Comparison of ENCODE assay signal across 8 mouse cellular contexts in genomic region chr7:30422560-30422959, GRCm38 (mm10). TPM values are rescaled to one million over a fixed set of nuclear protein-coding genes. Genes with fewer than 3 reads are reported as not detected.
A peak's percentile ranks its signal among the peaks of the same experiment; 100 is the strongest.
DNase-seq lines count a peak whose midpoint lies in the region; ATAC-seq and TF ChIP-seq lines count a peak whose summit lies in the region.

No protein-coding gene starts in this region.

- WGBS in kidney, adult 2 months: 8% methylated on average over 9 of the region's 9 CpGs
- 14% methylated on average over 9 of the region's 9 CpGs for WGBS in forebrain, embryonic 15.5 days
- WGBS in midbrain, embryonic 10.5 days: 13% methylated on average over 9 of the region's 9 CpGs

- TF ChIP-seq CTCF in kidney, adult 2 months (conservative IDR thresholded peaks at IDR 0.05; ENCODE audit: insufficient read depth, insufficient read length, low read depth, low read length): no peak
- no peak for TF ChIP-seq CTCF in ES-Bruce4 (IDR thresholded peaks at IDR 0.05; ENCODE audit: low read depth, low read length)

- H3K9me3 ChIP-seq in ES-Bruce4 (replicated peaks; ENCODE audit: control insufficient read depth, insufficient read depth, low read length, poor library complexity, severe bottlenecking): no peaks in the 10 kb centered on the region
- no peaks in the 10 kb centered on the region for H3K9me3 ChIP-seq in forebrain, embryonic 15.5 days
- H3K9me3 ChIP-seq in midbrain, embryonic 10.5 days (replicated peaks): peaks cover 4% of the 10 kb centered on the region

- H3K9ac ChIP-seq in ES-Bruce4 (ENCODE audit: low read depth, poor library complexity, severe bottlenecking): peak overlapping the region; percentile 82
- peak overlapping the region; percentile 62 for H3K9ac ChIP-seq in forebrain, embryonic 15.5 days (replicated peaks)

- peak overlapping the region; percentile 37; the same call in 1 of the 2 replicates for H3K27ac ChIP-seq in kidney, adult 2 months (ENCODE audit: insufficient read depth, low read depth, low read length)
- H3K27ac ChIP-seq in ES-Bruce4 (ENCODE audit: insufficient read depth, low read length): peak overlapping the region; percentile 30; the same call in 1 of the 2 replicates
- peak overlapping the region; percentile 62 for H3K27ac ChIP-seq in forebrain, embryonic 15.5 days (replicated peaks)
- peak overlapping the region; percentile 69 for H3K27ac ChIP-seq in midbrain, embryonic 10.5 days (replicated peaks)

- H3K4me1 ChIP-seq in kidney, adult 2 months (ENCODE audit: control insufficient read depth, insufficient read depth, low read length): no peaks in the 10 kb centered on the region
- no peaks in the 10 kb centered on the region for H3K4me1 ChIP-seq in ES-Bruce4 (ENCODE audit: control insufficient read depth, insufficient read depth, low read length)
- H3K4me1 ChIP-seq in forebrain, embryonic 15.5 days: peaks cover 20% of the 10 kb centered on the region
- peaks cover 24% of the 10 kb centered on the region for H3K4me1 ChIP-seq in midbrain, embryonic 10.5 days

- ATAC-seq in forebrain, embryonic 15.5 days (replicated peaks): no peak; the same call in 1 of the 2 replicates
- no peak for ATAC-seq in megakaryocyte progenitor cell, adult 5-6 weeks (replicated peaks; ENCODE audit: poor library complexity)

- peak overlapping the region; percentile 94 for H3K4me2 ChIP-seq in forebrain, embryonic 15.5 days (replicated peaks)

- TF ChIP-seq POLR2A in kidney, adult 2 months (IDR thresholded peaks at IDR 0.05; ENCODE audit: low read depth, low read length): no peak
- no peak for TF ChIP-seq POLR2A in ES-Bruce4 (IDR thresholded peaks at IDR 0.05; ENCODE audit: insufficient read depth, low read length)

- H3K27me3 ChIP-seq in kidney, adult 2 months (replicated peaks; ENCODE audit: control insufficient read depth, insufficient read depth, low read length): no peaks in the 10 kb centered on the region
- no peaks in the 10 kb centered on the region for H3K27me3 ChIP-seq in ES-Bruce4 (ENCODE audit: control insufficient read depth, insufficient read depth, low read length, poor library complexity, severe bottlenecking)
- H3K27me3 ChIP-seq in forebrain, embryonic 15.5 days: no peaks in the 10 kb centered on the region
- H3K27me3 ChIP-seq in midbrain, embryonic 10.5 days (ENCODE audit: low read depth, poor library complexity, severe bottlenecking): peaks cover 42% of the 10 kb centered on the region

- DNase-seq in kidney, adult 2 months: no peak
- no peak for DNase-seq in kidney, postnatal 10 days
- DNase-seq in midbrain, embryonic 10.5 days (ENCODE audit: low spot score): no peak
- no peak for DNase-seq in ovary, postnatal 10 days (ENCODE audit: low spot score)
- DNase-seq in spleen, adult 18-20 months: no peak

- peak overlapping the region; percentile 70 for H3K4me3 ChIP-seq in kidney, adult 2 months (ENCODE audit: insufficient read depth, low read depth, low read length)
- H3K4me3 ChIP-seq in ES-Bruce4 (ENCODE audit: low read depth, low read length): peak overlapping the region; percentile 71
- H3K4me3 ChIP-seq in forebrain, embryonic 15.5 days: peak overlapping the region; percentile 53
- H3K4me3 ChIP-seq in midbrain, embryonic 10.5 days: peak overlapping the region; percentile 63

- H3K36me3 ChIP-seq in kidney, adult 2 months (ENCODE audit: control insufficient read depth, insufficient read depth, low read length): no peaks in the 10 kb centered on the region
- H3K36me3 ChIP-seq in ES-Bruce4 (ENCODE audit: control insufficient read depth, insufficient read depth, low read length, poor library complexity, severe bottlenecking): peaks cover 24% of the 10 kb centered on the region
- H3K36me3 ChIP-seq in forebrain, embryonic 15.5 days: peaks cover 12% of the 10 kb centered on the region; the same call in 1 of the 2 replicates
- H3K36me3 ChIP-seq in midbrain, embryonic 10.5 days: peaks cover 21% of the 10 kb centered on the region

- TF ChIP-seq EP300 in ES-Bruce4 (IDR thresholded peaks at IDR 0.05; ENCODE audit: insufficient read depth, low read depth, low read length): no peak

RNA-seq across cellular contexts. Expression of gene Nfkbid, which starts 1.0 kb away (rescaled TPM):
- polyA plus RNA-seq in kidney, adult 2 months (2012; rRNA removed): 1.8 and 3.1 TPM in 2 replicates
- 4.1 TPM in 2 replicates for polyA plus RNA-seq in ES-Bruce4 (2011; ENCODE audit: insufficient read depth, insufficient read length, low read depth, missing spikeins)
- polyA plus RNA-seq in forebrain, embryonic 15.5 days (2015; fragmentation: Nextera tagmentation; extraction: Ambion mirVana): 1.9 TPM in 2 replicates
- 1.4 and 1.5 TPM in 2 replicates for polyA plus RNA-seq in midbrain, embryonic 10.5 days (2016; fragmentation: Nextera tagmentation; extraction: Ambion mirVana)
- total RNA-seq in megakaryocyte progenitor cell, adult 5-6 weeks (2015): 14.1 and 24.0 TPM in 2 replicates
- total RNA-seq in megakaryocyte progenitor cell, adult 5-6 weeks (2017): 5.3 and 13.7 TPM in 2 replicates

RNA-seq across cellular contexts. Expression of gene Hcst, which starts 2.9 kb away (rescaled TPM):
- 3.7 and 12.0 TPM in 2 replicates for polyA plus RNA-seq in kidney, adult 2 months (2012; rRNA removed)
- not detected in 2 replicates for polyA plus RNA-seq in ES-Bruce4 (2011; ENCODE audit: insufficient read depth, insufficient read length, low read depth, missing spikeins)
- polyA plus RNA-seq in forebrain, embryonic 15.5 days (2015; fragmentation: Nextera tagmentation; extraction: Ambion mirVana): not detected in 2 replicates
- polyA plus RNA-seq in midbrain, embryonic 10.5 days (2016; fragmentation: Nextera tagmentation; extraction: Ambion mirVana): 0.35 TPM in 1 of 2 replicates, not detected in the other
- 28.1 and 30.3 TPM in 2 replicates for total RNA-seq in megakaryocyte progenitor cell, adult 5-6 weeks (2015)
- 10.0 and 12.7 TPM in 2 replicates for total RNA-seq in megakaryocyte progenitor cell, adult 5-6 weeks (2017)

RNA-seq across cellular contexts. Expression of gene Tyrobp, which starts 9.0 kb away (rescaled TPM):
- 51.3 and 83.0 TPM in 2 replicates for polyA plus RNA-seq in kidney, adult 2 months (2012; rRNA removed)
- polyA plus RNA-seq in ES-Bruce4 (2011; ENCODE audit: insufficient read depth, insufficient read length, low read depth, missing spikeins): not detected in 2 replicates
- 22.5 and 24.3 TPM in 2 replicates for polyA plus RNA-seq in forebrain, embryonic 15.5 days (2015; fragmentation: Nextera tagmentation; extraction: Ambion mirVana)
- polyA plus RNA-seq in midbrain, embryonic 10.5 days (2016; fragmentation: Nextera tagmentation; extraction: Ambion mirVana): 15.7 and 19.6 TPM in 2 replicates
- total RNA-seq in megakaryocyte progenitor cell, adult 5-6 weeks (2015): 406 and 473 TPM in 2 replicates
- 229 and 322 TPM in 2 replicates for total RNA-seq in megakaryocyte progenitor cell, adult 5-6 weeks (2017)

RNA-seq across cellular contexts. Expression of gene Aplp1, which starts 22.8 kb away (rescaled TPM):
- polyA plus RNA-seq in kidney, adult 2 months (2012; rRNA removed): 13.0 and 14.2 TPM in 2 replicates
- 70.6 and 78.2 TPM in 2 replicates for polyA plus RNA-seq in ES-Bruce4 (2011; ENCODE audit: insufficient read depth, insufficient read length, low read depth, missing spikeins)
- polyA plus RNA-seq in forebrain, embryonic 15.5 days (2015; fragmentation: Nextera tagmentation; extraction: Ambion mirVana): 544 and 608 TPM in 2 replicates
- polyA plus RNA-seq in midbrain, embryonic 10.5 days (2016; fragmentation: Nextera tagmentation; extraction: Ambion mirVana): 69.6 and 124 TPM in 2 replicates
- total RNA-seq in megakaryocyte progenitor cell, adult 5-6 weeks (2015): not detected in 2 replicates
- not detected in 2 replicates for total RNA-seq in megakaryocyte progenitor cell, adult 5-6 weeks (2017)

RNA-seq across cellular contexts. Expression of gene Kirrel2, which starts 34.9 kb away (rescaled TPM):
- 0.30 and 0.33 TPM in 2 replicates for polyA plus RNA-seq in kidney, adult 2 months (2012; rRNA removed)
- polyA plus RNA-seq in ES-Bruce4 (2011; ENCODE audit: insufficient read depth, insufficient read length, low read depth, missing spikeins): 5.8 and 9.4 TPM in 2 replicates
- polyA plus RNA-seq in forebrain, embryonic 15.5 days (2015; fragmentation: Nextera tagmentation; extraction: Ambion mirVana): 0.20 and 0.47 TPM in 2 replicates
- polyA plus RNA-seq in midbrain, embryonic 10.5 days (2016; fragmentation: Nextera tagmentation; extraction: Ambion mirVana): 1.7 and 1.9 TPM in 2 replicates
- total RNA-seq in megakaryocyte progenitor cell, adult 5-6 weeks (2015): not detected in 2 replicates
- not detected in 2 replicates for total RNA-seq in megakaryocyte progenitor cell, adult 5-6 weeks (2017)

Comparison
In these comparisons a context has a peak if more than half of its experiments do, and no peak if none do; other contexts are left out.
1. RNA of gene Tyrobp, which starts 9.0 kb away (polyA plus RNA-seq): 51.3 to 83.0 TPM in kidney, adult 2 months, 22.5 to 24.3 TPM in forebrain, embryonic 15.5 days and 15.7 to 19.6 TPM in midbrain, embryonic 10.5 days; not detected in ES-Bruce4; every median in the first group is over 10 times any median in the second.
2. Peak in every context shown above with its lines, with median percentiles within 50 percentile points of each other: H3K27ac ChIP-seq and H3K4me3 ChIP-seq.